Mouse (Mus musculus) intestine, postnatal 0 days (tissue): ENCODE measurements at regions not wholly inside any gene's neighbourhood (a gene's known extent, or its start where the extent isn't known, plus 50 kb on each side); places are given as distances from the start of the nearest gene placed in this dataset.

Experiments
- ATAC-seq: fragments of 200-750 bp; cut with Nextera tagmentation; 2 replicates; pipeline ENCODE4 v1.8.0; 2017; ENCODE audit warnings: mild to moderate bottlenecking, moderate TSS enrichment, moderate library complexity
- H3K27ac ChIP-seq: fragments of 300-500 bp; sonication (generic); 2 replicates; pipeline ENCODE4 v1.5.1; 2014; ENCODE audit warnings: mild to moderate bottlenecking, low read depth, low read length, moderate library complexity
- H3K27me3 ChIP-seq: fragments of 300-500 bp; sonication (generic); replicated peaks from 2 replicates; pipeline ENCODE4 v1.6.1; 2014; ENCODE audit warnings: low read length, mixed read lengths; ENCODE audit not compliant: control insufficient read depth, insufficient read depth
- H3K36me3 ChIP-seq: fragments of 300-500 bp; sonication (generic); 2 replicates; pipeline ENCODE4 v1.6.1; 2014; ENCODE audit warnings: mild to moderate bottlenecking, moderate library complexity; ENCODE audit not compliant: control insufficient read depth, insufficient read depth
- H3K4me1 ChIP-seq: fragments of 300-500 bp; sonication (generic); replicated peaks from 2 replicates; pipeline ENCODE4 v1.6.1; 2014; ENCODE audit warnings: antibody characterized with exemption, low read length, mixed read lengths; ENCODE audit not compliant: control insufficient read depth, insufficient read depth
- H3K4me2 ChIP-seq: fragments of 300-500 bp; sonication (generic); replicated peaks from 2 replicates; pipeline ENCODE4 v1.6.1; 2014; ENCODE audit warnings: low read depth, mild to moderate bottlenecking, moderate library complexity
- H3K4me3 ChIP-seq: fragments of 300-500 bp; sonication (generic); 2 replicates; pipeline ENCODE4 v1.5.1; 2014; ENCODE audit warnings: low read depth, low read length
- H3K9ac ChIP-seq: fragments of 300-500 bp; sonication (generic); 2 replicates; pipeline ENCODE4 v1.6.1; 2014; ENCODE audit warnings: mild to moderate bottlenecking, low read depth, low read length
- H3K9me3 ChIP-seq: fragments of 300-500 bp; sonication (generic); 2 replicates; pipeline ENCODE4 v1.6.1; 2016; ENCODE audit warnings: mixed run types; ENCODE audit not compliant: control insufficient read depth
- CTCF ChIP-seq: sonication (generic); IDR thresholded peaks from 2 replicates; pipeline ENCODE4 v1.5.1; 2016; ENCODE audit warnings: low read depth, mild to moderate bottlenecking, control low read depth, antibody characterized with exemption, moderate library complexity
- WGBS: fragments of 180-500 bp; shearing (Covaris S2); extraction: QIAGEN DNeasy Blood & Tissue Kit; methylation state at CpG from one replicate; pipeline ENCODE4 v1.1.7; 2014; 5-methylcytosine and 5-hydroxymethylcytosine counted together

DNA sequence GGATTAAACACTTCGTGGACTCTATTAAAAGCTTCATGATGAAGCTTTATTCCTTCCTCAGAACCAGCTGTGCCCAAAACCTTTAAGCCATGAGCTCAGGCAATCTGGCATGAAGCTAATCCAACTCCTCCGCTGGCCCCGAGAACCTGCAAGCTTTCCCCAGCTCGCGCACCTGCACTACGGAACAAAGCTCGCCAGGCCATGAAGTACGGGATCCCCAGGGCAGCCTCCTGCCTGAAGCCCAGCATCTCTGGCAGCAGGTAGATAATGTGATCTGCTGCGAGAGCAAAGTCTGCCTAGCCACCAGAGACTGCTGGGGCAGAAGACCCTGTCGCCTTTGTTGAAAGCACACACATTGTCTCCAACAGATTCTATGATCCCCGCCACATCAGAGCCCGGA, 108.9 kb downstream of the Gm9376 start:
- Histone ChIP-seq H3K36me3 (no peaks in the 10 kb centered on the region), H3K4me1 (no peaks in the 10 kb centered on the region), H3K27ac (no peak overlapping the region), H3K4me2 (no peak overlapping the region), H3K9ac (no peak overlapping the region), H3K27me3 (no peaks in the 10 kb centered on the region), H3K4me3 (no peak overlapping the region), H3K9me3 (no peaks in the 10 kb centered on the region)
- WGBS = 92% methylated on average over 12 of the region's 12 CpGs
- no peak for ATAC-seq
- TF ChIP-seq CTCF = no peak

DNA sequence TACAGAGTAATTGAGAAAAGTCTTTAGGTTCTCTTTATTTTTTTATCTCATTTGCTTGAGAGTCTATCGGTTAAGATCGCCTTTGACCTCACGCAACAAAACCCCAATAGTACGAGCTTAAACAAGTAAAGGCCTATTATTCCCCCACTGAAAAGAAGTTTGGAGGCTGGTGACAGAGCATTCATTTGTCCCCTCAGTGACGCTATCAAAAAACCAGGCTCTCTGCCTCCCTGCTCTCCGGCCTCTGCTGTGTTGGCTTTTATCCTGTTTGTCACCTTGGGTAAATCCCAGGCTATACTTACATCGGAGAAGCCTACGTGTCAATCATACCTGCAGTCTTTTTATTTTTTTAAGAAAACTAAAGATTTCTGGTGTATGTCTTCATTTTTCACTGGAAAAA, 112.9 kb downstream of the Gm9376 start:
- WGBS = 86% methylated on average over 8 of the region's 8 CpGs
- Histone ChIP-seq H3K36me3 (no peaks in the 10 kb centered on the region), H3K9me3 (no peaks in the 10 kb centered on the region), H3K4me2 (no peak overlapping the region), H3K9ac (no peak overlapping the region), H3K4me3 (no peak overlapping the region), H3K27me3 (no peaks in the 10 kb centered on the region), H3K4me1 (no peaks in the 10 kb centered on the region), H3K27ac (no peak overlapping the region)
- no peak for TF ChIP-seq CTCF
- no peak for ATAC-seq

- TF ChIP-seq CTCF = no peak
- Histone ChIP-seq H3K9me3 (no peaks in the 10 kb centered on the region), H3K4me2 (peak overlapping the region; percentile 41), H3K36me3 (no peaks in the 10 kb centered on the region), H3K4me1 (no peaks in the 10 kb centered on the region), H3K9ac (no peak overlapping the region), H3K27ac (no peak overlapping the region), H3K27me3 (no peaks in the 10 kb centered on the region), H3K4me3 (no peak overlapping the region)
- WGBS = 6% methylated on average over 7 of the region's 7 CpGs
- ATAC-seq = 0 out of 2 replicates have a peak, but pooled peaks have one; percentile 36
Measured at GRCm38 (mm10) chr14:118385529-118385932, 118.8 kb downstream of the Gm9376 start.

- WGBS = 86% methylated on average over 15 of the region's 15 CpGs
Measured at GRCm38 (mm10) chr14:118388061-118388460, 121.3 kb downstream of the Gm9376 start.

DNA sequence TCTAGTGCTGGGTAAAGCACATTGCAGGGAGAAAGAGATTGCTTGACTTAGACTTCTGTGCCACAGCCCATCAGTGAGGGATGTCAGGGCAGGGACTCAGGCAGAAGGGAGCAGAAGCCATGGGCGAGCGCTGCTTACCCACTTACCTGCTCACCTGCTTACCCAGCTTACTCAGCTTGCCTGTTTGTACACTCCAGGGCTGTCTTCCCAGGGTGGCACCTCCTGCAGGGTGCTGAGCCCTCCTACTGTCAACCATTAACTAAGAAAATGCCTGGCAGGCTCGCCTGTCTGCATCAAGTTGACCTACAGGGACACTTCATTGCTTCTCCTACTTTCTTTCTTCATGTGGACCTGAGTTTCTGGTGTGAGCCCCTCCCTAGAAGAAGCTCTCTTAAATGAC, 124.0 kb downstream of the Gm9376 start:
- H3K9me3 ChIP-seq = no peaks in the 10 kb centered on the region
- peak; percentile 23; the same call in 1 of the 2 replicates for TF ChIP-seq CTCF
- ATAC-seq = no peak
- H3K4me1 ChIP-seq = no peaks in the 10 kb centered on the region
- H3K27me3 ChIP-seq = no peaks in the 10 kb centered on the region
- 37% methylated on average over 3 of the region's 3 CpGs for WGBS
- no peak overlapping the region for H3K27ac ChIP-seq
- H3K36me3 ChIP-seq = no peaks in the 10 kb centered on the region
- no peak overlapping the region for H3K4me2 ChIP-seq
- H3K9ac ChIP-seq = no peak overlapping the region
- H3K4me3 ChIP-seq = no peak overlapping the region

More at GRCm38 (mm10) chr14:118388061-118388460, 121.3 kb downstream of the Gm9376 start:
- Histone ChIP-seq H3K4me3 (no peak overlapping the region), H3K4me1 (no peaks in the 10 kb centered on the region), H3K36me3 (no peaks in the 10 kb centered on the region), H3K27me3 (no peaks in the 10 kb centered on the region), H3K4me2 (no peak overlapping the region), H3K27ac (no peak overlapping the region), H3K9me3 (no peaks in the 10 kb centered on the region), H3K9ac (no peak overlapping the region)
- TF ChIP-seq CTCF = no peak
- ATAC-seq = no peak

GRCm38 (mm10) chr14:118391561-118391960, 124.8 kb downstream of the Gm9376 start:
- Histone ChIP-seq H3K9me3 (no peaks in the 10 kb centered on the region), H3K9ac (no peak overlapping the region), H3K4me2 (no peak overlapping the region), H3K4me1 (no peaks in the 10 kb centered on the region), H3K4me3 (no peak overlapping the region), H3K36me3 (no peaks in the 10 kb centered on the region), H3K27ac (no peak overlapping the region), H3K27me3 (no peaks in the 10 kb centered on the region)
- no peak for TF ChIP-seq CTCF
- ATAC-seq = no peak
- 95% methylated on average over 5 of the region's 5 CpGs for WGBS

- no peaks in the 10 kb centered on the region for H3K9me3 ChIP-seq
- no peak overlapping the region for H3K27ac ChIP-seq
- no peaks in the 10 kb centered on the region for H3K27me3 ChIP-seq
- no peaks in the 10 kb centered on the region for H3K36me3 ChIP-seq
- no peak overlapping the region for H3K4me2 ChIP-seq
- no peak overlapping the region for H3K4me3 ChIP-seq
- 42% methylated on average over 6 of the region's 6 CpGs for WGBS
- no peaks in the 10 kb centered on the region for H3K4me1 ChIP-seq
- TF ChIP-seq CTCF = no peak
- no peak overlapping the region for H3K9ac ChIP-seq
- ATAC-seq = no peak
Measured at GRCm38 (mm10) chr14:118393676-118394075, 126.9 kb downstream of the Gm9376 start.
